Mouse (Mus musculus): ENCODE results near the gene Aspdh.
A peak's percentile ranks its signal among the peaks of the same experiment; 100 is the strongest.

The Aspdh gene

DNA sequence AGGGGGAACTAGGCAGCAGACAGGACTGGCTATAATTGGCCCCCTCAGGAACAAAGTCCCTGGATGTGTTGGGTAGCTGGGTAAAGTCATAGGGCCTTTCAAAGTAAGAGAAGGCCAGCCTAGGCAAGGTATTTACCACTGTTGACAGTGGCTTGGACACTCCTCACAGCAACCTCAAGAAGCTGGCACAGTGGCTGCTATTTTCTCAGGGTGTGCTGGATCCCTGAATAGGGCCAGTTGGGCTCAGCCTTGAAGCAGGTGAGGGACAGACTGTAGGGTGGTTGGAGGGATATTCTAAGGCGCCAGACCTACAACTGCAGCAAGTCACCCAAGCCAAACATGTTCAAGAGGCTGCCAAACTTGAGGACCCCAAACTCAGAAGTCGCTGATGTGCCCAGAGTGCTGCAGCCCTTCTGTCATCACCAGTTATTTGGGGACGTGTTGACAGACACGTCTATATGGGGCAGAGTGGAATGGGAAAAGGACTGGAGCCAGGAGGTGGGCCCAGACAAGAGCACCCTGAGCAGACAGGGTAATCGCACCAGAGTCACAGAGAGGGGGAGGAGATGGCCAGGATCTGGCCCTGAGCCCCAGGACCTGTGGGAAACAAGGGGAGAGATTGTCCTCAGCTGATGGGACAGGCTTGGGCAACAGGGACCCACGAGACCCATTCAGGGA is 6.8 kb downstream of the Aspdh start:
- no peak for DNase-seq (ENCODE audit: low read depth, low spot score)

DNA sequence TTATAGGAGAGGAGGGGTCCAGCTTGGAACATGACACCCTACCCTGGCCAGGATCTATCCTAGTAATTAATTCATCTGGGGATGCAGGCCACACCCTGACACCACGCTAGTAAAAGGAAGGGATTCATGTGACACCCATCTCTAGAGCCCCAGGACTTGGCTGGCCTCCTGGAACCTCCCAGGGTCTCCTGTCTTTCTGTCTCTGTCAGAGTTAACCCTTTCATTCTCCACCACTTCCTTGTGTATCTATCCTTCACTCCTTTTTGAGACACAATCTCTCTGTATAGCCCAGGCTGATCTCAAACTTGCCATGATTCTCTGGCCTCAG is 7.3 kb downstream of the Aspdh start:
- no peak for DNase-seq (ENCODE audit: low read depth, low spot score)

DNA sequence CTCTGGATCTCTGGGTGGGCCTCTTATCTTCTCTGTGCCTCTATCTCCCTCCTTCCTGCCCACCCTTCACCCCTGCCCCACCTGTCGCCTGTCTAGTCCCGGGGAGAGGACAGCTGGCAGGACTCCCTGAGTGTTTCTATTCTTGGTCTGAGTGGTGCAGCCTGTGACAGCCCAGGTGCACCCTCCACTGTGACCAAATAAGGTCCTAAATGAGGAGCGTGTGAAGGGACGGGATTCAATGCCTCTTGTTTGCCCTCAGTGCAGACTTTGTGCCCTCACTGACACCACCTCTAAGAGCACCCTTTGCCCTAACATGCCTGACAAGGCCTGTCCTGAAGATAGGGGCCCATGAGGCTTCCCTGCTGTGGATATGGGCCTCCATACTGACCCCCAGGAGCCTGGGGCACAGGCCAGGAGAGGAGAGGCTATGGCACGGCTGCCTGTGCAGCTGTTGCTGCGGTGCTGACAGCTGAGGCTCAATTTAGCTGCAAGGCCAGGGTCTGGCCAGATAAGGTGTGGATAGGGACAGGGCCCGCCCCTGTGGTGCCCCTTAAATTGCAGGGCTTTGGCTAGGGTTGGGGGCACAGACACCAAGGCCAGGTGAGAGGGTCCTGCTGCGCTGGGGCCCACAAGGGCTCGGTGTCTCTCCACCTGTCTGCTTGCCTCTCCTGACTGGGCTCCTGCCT is 7.9 kb downstream of the Aspdh start:
- no peak for DNase-seq (ENCODE audit: low read depth, low spot score)

DNA sequence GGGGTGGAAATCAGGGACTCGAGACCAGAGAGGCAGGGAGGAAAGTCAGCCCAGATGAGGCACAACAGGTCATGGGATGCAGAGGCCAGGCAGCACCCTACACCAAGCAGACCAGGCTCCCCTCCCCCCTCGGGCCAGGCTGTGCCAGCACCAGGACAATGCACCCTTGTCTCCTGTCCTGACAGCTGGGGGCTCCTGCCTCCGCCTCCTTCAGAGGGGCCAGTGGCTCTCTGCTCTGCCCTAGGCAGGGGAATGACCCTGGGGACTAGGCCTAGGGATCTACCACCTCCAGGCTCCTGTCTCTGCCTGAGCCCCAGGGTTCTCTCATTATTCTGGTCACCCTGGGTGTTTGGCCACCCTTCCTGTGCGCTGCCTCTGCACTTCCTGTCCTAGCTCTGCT is 9.2 kb downstream of the Aspdh start:
- DNase-seq (ENCODE audit: low read depth, low spot score): no peak

DNA sequence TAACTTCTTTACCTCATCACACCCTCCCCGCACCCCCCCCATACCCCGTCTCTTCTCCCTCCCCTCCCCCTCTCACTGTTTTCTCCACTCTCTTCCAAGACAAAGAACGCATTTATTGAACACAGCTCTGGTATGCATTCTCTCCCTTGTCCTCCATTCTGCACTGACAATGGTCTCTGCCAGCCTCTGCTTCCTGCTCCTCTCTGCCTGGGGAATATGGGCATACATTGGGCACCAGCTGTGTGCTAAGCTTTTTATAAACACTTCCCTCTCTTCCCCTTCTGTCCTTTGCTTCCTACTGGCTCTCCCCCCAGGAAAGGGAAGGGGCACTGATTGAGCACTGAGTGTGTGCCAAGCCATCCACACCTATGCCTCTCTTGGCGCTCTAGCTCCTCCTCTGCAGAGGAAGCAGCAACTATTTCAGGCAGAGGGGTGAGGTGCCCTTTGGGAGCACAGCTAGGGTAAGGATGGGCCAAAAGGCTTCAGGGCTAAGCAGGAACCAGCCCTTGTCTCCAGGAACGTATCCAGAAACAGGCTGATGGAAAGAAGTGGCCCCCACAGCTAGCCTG is 9.9 kb downstream of the Aspdh start:
- no peak for DNase-seq (ENCODE audit: low read depth, low spot score)

DNA sequence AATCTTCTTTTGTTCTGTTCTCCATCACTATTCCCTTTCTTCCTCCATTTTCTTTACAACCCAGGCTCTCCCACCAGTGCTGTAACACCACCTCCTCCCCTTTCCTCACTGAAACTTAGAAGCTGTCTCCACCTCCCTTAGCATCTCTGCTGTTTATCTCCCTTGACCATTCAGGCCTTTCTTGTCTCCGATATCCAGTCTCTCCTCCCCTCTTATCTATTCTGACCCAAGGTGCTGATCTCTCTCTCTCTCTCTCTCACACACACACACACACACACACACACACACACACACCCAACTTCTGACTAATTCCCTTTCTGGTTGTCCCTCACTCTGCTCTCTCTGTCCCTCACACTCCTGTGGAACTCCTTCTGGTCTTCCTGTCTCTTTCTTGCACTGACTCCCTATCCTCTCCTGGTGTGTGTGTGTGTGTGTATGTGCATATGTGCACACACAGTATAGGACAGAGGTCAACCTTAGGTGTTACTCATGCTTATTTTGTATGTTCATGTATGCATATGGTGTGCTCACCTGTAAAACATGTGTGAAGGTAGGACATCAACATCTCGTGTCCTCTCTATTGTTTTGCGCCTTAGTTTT is 17.7 kb downstream of the Aspdh start:
- DNase-seq (ENCODE audit: low read depth, low spot score): no peak

DNA sequence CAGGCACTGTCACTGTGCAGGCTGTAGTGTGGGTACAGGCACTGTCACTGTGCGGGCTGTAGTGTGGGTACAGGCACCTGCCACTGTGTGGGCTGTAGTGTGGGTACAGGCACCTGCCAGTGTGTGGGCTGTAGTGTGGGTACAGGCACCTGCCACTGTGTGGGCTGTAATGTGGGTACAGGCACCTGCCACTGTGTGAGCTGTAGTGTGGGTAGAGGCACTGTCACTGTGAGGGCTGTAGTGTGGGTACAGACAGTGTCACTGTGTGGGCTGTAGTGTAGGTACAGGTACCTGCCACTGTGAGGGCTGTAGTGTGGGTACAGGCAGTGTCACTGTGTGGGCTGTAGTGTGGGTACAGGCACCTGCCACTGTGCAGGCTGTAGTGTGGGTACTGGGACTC is 18.9 kb downstream of the Aspdh start:
- DNase-seq (ENCODE audit: low read depth, low spot score): no peak

DNA sequence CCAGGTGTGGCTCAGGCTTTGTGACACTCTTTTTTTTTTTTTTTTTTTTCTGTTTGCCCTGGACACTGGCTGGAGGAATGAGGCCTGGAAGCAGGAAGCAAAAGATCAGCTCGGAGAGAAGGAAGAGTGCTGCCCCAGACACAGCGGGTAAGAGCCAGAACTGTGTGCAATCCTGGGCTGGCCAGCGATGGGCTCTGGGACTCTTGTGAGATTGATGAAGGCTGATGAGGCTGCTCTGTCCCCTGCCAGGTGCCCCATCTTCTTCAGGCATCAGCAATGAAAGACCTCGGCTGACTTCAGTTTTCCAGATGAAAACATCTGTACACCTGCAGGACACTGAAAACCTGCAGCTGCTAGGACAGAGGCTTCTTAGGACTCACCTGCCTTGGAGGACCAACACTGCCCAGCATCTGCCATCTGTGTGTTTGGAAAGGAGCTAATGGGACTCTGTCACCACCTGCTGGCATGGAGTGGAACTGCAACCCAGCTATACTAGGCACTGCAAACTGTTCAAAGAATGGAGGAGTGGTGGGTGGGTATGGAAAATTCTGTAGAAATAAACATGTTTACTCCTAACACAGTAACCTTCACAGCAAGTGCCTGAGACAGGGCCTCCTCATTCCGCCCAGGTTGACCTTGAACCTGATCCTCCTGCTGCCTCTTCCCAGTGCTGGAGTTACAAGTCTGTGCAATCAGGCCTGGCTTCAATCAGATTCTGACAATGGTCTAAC is 19.8 kb downstream of the Aspdh start:
- peak; percentile 61 for DNase-seq (ENCODE audit: low read depth, low spot score)

DNA sequence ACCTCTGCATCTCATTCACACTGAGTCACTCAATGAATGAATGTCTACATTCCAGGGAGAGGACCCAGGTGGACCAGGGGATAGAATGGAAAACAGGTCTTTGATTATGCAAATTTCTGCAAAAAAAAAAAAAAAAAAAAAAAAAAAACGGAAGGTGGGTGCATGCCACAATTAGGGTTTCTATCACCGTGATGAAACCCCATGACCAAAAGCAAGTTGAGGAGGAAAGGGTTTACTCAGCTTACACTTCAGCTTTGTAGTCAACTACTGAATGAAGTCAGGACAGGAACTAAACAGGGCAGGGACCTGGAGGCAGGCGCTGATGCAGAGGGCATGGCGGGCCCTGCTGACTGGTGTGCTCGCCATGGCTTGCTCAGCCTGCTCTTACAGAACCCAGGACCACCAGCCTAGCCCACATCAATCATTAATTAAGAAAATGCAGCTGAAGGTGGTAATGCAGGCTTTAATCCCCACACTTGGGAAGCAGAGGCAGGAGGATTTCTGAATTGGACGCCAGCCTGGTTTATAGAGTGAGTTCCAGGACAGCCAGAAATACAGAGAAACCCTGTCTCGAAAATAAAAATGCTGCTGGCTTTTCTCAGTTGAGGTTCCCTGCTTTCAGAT is 20.5 kb downstream of the Aspdh start:
- no peak for DNase-seq (ENCODE audit: low read depth, low spot score)

DNA sequence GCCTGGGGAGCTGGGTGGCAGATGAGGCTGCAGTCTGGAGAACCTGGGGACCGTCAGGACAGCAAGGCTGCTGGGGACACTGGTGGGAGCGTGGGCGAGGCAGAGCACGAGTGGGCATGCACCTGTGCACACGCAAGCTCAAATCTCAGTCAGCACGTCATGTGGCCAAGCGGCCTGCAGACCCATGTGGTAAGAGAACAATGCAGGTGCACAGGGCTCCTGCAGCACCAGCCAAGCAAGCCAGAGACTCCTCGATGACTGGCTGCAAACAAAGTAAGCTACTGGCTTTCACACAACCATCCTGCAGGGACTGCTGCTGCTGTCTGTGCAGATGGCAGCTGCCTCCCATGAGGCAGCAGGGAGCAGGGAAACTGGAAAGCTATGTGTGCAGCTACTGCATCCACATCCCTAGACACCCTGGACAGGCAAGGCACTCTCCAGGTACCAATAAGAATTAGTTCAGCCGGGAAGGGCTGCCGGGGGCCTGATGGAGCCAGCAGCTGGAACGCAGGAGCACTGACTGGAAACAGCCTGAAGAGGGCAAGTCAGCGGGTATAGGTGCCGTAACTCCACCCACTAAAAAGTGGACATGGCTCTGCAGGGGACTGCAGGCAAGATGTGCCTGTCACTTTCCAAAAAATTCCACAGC is 21.9 kb downstream of the Aspdh start:
- no peak for DNase-seq (ENCODE audit: low read depth, low spot score)

DNA sequence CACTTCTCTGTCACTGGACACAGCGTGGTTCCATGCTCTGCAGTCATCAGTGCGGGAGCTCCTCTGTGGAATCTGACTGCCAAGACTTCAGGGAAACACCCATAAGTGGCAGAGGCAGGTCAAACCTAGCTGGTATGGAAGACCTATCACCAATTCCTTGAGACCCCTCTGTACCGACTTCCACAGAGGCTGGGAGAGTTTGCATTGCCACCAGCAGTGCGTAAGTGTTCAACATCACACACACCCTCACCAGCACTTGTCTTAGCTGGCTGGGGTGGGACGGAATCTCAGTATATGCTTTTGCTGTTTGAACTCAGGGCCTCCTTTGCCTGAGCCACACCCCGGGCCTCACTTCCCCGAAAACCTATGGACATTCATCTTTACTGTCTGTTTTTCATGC is 22.7 kb downstream of the Aspdh start:
- DNase-seq (ENCODE audit: low read depth, low spot score): no peak

DNA sequence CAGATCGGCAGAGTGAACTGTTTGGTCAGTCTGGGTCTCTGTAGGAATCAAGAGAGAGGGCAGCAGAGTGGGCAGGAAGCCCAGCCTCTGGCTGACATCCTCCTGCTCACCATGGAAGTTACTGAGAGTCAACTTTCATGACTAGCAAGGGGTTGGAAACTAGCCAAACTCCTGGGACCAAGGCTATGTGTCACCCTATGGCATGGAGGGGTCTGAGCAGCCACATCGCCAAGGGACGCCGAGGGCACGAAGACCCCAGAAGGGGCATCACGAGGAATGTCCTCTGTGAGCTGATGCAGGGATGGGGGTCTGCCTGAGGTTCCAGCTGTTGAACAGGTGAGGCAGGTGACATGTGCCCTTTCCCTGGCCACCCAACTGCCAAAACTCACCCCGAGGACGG is 23.4 kb downstream of the Aspdh start:
- DNase-seq (ENCODE audit: low read depth, low spot score): no peak

DNA sequence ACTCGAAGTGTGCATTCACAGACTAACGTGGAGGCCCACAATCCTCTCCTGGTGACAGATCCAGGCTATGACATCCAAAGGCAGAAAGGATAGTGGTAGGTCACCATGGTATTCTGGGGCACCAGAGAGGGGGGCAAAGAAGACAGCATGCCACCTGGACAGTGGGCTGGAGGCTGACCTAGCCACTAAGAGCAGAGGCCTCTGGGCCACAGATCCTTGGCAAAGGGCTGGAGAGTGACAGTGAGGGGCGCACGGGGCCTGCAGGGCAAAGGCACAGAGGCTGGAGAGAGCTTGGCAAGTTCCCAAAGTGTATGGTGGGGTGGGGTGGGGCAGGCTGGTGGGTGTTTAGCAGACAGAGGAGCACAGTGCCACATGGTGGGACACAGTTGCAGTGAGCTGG is 25.1 kb downstream of the Aspdh start:
- DNase-seq (ENCODE audit: low read depth, low spot score): no peak

DNA sequence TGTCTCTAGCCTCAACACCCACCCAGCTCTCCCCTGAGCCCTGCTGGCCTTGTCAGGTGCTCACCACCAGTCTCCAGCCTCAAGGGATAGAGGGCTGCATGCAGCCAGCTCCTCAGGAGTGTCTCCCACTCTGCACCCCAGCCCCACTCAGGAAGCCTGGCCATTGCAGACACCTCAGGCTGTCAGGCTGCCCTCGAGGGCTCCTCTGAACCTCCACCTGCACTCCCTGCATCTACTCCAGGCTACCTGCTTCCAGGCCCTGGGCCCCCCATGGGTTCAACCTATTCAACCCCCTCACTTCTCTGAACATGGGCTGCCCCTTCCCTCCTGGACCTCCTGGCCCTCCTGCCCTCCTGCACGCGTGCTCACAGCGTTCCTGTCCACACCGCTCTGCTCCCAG is 26.2 kb downstream of the Aspdh start:
- no peak for DNase-seq (ENCODE audit: low read depth, low spot score)

DNA sequence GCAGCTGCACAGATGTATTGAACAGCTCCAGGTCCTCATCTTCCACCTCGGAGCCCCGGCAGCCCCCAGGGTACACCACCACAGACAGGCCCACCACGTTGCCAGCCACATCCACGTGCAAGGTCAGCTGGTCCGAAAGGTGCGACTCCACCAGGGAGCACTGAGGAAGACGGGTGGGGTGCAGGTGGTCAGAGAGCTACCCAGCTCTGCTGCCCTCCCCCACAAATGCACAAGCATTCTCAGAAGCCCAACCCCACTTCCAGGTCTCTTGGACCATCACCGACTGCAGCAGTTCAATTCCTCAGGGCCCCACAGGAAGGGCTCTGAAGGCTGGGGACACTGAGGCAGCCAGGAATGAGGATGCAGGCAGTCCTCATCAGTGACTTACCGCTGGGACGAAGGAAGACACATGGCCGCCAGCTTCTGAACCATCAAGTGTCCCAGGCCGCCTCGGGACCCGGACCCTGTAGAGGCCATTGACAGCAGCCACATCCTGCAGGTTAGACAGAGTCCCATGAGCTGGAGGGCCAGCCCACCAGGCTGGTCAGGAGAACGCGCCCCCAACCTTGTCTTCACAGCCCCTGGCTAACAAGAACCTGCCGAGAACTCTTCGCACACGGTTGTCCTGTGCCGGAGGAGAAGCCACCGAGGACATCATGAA is 27.1 kb downstream of the Aspdh start:
- DNase-seq (ENCODE audit: low read depth, low spot score): no peak

DNA sequence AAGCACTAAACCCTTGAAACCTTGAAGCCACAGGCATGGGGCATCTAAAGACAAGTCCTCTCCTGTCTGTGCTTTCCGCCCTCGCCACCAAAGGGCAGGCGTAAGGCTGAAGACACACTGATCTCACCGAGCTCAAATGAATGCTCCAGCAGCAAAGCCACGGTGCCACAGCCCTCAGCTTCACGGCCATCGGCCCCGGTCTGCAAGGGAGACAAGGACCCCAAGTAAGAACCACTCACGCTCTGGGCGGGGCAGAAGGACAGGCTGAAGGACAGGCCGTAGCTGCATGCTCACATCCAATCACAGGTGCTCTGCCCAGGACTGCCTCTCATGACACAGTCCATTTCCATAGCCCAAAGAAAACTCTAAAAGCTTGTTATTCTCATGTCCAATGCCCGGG is 29.5 kb downstream of the Aspdh start:
- DNase-seq (ENCODE audit: low read depth, low spot score): no peak

DNA sequence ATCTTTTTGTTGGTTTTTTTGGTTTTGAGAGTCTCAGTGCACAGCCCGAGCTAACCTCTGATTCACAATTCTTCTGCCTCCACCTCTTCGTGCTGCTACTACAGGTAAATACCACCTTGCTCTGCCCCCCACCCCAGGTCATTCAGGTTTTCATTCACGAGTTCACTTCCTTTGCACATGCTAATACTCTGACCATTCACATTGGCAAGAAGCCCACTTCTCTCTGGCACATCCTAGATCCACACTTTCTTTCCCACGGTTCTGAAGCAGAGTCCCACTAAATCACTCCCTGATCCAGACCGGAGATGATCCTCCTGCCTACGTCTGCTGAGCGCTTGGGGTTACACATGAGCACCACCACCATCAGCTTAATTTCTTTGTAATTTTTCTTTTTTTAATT is 29.9 kb downstream of the Aspdh start:
- DNase-seq (ENCODE audit: low read depth, low spot score): no peak

DNA sequence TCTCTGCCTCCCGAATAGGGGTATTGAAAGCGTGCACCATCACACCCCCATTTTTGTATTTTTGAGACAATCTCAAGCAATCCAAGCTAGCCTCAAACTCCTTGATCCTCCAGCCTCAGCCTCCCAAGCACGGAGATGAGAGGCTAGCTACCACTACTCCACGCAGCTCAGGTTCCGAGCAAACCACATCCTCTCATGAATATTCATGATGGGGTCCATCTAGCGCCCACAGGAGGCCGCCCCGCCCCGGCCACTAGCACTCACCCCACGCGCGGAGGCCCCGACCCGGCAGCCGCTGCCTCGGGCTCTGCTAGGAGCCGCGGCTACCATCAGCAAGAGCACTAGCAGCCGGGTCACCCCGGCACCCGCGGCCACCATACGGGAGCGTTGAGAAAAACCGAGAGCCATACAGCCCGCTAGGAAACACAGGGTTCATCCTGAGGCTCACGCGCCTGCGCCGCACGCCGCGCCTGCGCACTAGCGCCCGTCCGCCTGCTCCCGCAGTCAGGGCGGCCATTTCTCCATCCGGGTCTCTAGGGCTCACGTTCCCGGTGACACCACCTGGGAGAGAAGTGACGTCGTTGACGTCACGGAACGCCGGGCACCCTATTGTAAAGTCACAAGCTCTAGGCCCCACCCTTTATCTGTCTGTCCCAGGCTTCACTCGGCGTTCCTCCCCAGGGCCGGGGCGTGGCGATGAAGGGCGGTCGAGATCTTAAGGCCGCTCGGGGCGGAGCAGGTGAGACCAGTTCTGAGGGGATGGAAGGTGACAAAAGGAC is 31.0 kb downstream of the Aspdh start, which contains the start of the genes Emc10 and Fam71e1:
Gene Emc10, minus strand, starts transcription at position 538 of the 779 bp plus-strand sequence.
Gene Fam71e1, plus strand, starts transcription at position 590 of the 779 bp plus-strand sequence.
- peak; percentile 100 for DNase-seq (ENCODE audit: low read depth, low spot score)

DNA sequence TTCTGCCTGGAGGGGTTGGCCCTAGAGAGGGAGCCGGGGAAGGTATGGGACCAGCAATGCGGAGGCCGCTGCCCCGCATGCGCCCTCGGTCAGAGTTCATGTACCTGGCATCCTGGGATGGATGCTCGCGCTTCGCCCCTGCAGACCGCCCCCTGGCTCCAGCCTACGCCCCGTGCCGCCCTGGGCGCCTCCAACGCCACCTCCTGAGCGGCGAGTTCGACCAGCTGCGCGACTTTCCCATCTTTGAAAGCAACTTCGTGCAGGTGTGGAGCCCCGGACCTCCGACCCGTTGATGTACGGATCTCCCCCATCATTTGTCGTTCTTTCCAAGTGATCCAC is 31.5 kb downstream of the Aspdh start:
- no peak for DNase-seq (ENCODE audit: low read depth, low spot score)

All from retina, adult 2 months (tissue).